Mouse (Mus musculus) CH12F3 (cell line): ENCODE data around the gene Clec2g.
"Not testable (repeated sequence)": the region's sequence is repeated elsewhere in the genome, so short reads cannot be mapped to it uniquely, and the experiment has no call there.

Source experiments
- in situ Hi-C: fragments of 300-500 bp; cut with MboI; formaldehyde crosslinking; loops from 2 replicates; pipeline ENCODE4 v1.14.3; 2020; ENCODE audit warnings: low sequenced_read_pairs

The Clec2g gene

GRCm38 (mm10) chr6:128934081-128934480, at the start of gene Clec2g:
Clec2g (plus strand) TSS chr6:128934381.
- in situ Hi-C loops, result not testable (repeated sequence)

GRCm38 (mm10) chr6:128887091-128887790, 46.9 kb upstream of the Clec2g start, which contains the start of gene Clec2i:
Clec2i (plus strand) TSS chr6:128887588.
- in situ Hi-C loops, result not testable (repeated sequence)

GRCm38 (mm10) chr6:128888834-128889233, 45.3 kb upstream of the Clec2g start:
- in situ Hi-C loops, result no loop called here

GRCm38 (mm10) chr6:128890948-128891355, 43.2 kb upstream of the Clec2g start, which contains the start of gene BC035044:
BC035044 (minus strand) TSS chr6:128891126.
- in situ Hi-C loops, result no loop called here

DNA sequence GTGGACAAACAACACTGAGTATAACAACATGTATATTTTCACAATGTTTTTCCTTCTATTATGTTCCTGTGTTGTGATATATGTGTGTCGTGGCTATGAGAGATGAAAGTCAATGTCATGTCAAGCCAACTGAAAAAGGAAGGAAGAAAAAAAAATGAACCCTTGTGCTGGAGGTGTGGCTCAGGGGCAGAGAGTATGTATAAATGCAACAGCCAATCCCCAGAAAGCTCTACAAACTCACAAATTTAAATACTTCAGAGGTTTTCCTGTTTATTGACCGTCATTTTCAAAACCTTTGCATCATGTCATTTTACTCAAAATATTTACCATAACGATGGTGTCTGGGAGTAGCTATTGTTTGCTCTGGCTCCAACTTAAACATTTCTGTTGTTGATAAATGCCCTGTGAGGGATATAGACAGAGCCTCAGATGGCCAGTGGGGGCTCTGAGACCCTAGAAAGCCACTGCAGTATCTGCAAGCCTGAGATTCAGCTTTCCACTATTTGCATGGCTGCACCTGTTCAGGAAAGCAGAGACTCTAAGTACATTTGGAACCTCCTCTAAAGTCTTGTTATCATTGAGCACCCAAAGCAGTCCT, 38.7 kb upstream of the Clec2g start:
- in situ Hi-C loops, result no loop called here

DNA sequence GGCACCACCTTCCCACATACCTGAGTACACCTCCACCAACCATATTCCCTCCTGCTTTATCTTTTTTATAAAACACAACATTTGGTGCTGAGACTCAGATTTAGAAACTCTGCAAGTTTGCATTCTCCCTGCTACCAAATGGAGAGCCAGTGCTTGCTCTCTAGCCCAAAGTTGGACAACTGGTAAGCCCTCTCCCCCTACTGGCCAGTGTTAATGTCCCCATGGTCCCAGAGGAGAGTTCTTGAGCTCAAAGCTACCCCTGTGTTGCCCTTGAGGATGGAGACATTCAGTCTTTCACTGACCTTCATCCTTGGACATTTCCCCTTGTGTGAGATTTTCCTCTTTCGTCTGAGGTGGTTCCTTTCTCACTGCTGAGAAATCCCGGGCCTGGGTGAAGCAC, 34.1 kb upstream of the Clec2g start:
- in situ Hi-C loops, result no loop called here

DNA sequence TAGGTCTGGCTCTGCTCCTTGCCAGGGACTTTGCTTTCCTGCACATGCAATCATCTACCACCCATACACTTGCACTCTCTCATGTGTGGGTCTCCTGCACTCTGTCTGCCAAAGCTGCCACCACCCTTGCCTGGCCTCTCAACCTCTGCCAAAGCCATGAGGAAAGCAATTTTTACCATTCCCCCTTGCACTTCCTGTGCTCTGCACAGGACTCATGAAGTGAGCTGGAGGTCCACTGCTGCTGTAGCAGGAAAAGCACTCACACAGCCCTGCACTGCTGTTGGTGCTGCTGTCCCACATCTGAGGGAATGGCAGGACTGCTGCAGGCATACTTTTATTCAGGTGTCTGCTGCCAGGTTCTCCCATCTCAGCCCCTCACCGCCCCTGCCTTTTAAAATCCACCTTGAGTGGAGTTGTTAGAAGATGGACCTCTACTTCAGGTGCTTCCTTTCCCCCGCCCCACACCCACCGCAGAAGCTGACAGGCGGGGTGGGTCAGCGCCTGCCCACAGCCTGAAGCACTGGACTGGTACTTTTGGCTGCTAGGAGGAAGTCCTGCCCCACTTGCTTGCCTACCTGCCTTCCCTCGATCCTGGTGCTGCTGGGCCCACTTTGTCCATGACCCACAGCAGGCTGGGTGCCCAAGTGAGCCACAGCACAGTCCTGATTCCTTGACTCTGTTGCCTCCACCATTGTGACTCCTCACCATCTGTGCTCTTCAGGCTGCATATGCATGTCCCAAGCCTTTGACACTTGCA, 33.2 kb upstream of the Clec2g start:
- in situ Hi-C loops, result not testable (repeated sequence)

- in situ Hi-C loops, result no loop called here
Observed at GRCm38 (mm10) chr6:128913598-128914254, 20.5 kb upstream of the Clec2g start.

GRCm38 (mm10) chr6:128917322-128917721, 16.9 kb upstream of the Clec2g start:
- in situ Hi-C loops, result no loop called here

GRCm38 (mm10) chr6:128933050-128933449, 1.1 kb upstream of the Clec2g start:
- in situ Hi-C loops, result no loop called here

- in situ Hi-C loops, result not testable (repeated sequence)
Observed at GRCm38 (mm10) chr6:128935889-128936665, 1.9 kb downstream of the Clec2g start.

DNA sequence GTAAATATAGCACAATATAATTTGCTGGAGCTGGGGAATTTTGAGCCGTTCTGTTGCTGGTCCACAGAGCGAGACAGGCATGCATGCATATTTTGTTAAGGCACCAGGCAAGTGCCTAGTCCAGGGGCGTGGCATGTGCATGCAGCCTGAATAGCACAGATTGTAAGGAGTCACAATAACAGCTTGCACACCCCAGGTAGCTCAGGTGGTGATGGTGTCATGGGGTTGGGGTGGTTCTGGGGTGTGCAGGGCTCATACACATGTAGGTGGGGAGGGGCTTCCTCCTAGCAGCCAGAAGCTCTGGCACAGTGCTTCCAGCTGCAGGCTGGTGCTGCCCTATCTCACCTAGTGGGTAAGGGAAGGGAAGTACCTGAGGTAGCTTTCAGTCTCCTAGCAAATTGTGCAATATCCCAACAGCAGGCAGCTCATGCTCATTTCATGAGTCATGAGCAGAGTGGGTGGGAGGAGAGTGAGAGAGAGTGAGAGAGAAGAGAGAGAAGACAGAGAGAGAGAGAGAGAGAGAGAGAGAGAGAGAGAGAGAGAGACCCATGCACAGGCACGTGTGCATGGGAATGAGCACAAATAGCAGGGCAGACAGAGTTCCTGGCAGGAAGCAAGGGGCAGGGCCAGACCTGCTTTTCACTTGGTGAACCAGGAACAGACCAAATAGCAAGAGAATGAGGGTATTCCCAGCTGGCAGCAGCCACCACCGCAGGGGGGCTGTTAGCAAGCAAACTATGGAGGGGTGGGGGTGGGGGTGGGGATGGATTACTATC, 7.7 kb downstream of the Clec2g start:
- in situ Hi-C loops, result no loop called here

DNA sequence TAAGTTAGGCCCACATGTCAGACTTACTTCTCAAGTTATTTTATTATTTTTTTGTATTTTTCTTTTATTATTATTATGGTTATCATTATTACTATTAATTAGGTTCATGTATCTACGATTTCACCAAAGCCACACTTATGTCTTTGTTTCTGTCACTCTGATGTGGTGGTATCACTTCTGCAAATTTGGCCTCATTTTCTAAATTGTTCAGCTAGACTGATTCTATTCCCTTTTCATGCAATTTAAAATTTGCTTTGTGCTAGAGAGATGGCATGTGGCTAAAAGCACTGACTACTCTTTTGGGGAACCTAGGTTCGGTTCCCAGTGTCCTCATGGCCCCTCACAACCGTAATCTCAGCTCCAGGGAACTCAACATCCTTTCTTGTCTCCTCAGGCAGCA, 11.4 kb downstream of the Clec2g start:
- in situ Hi-C loops, result no loop called here

- in situ Hi-C loops, result no loop called here
Observed at GRCm38 (mm10) chr6:128961110-128961509, 26.9 kb downstream of the Clec2g start.

GRCm38 (mm10) chr6:128962108-128962507, 27.9 kb downstream of the Clec2g start:
- in situ Hi-C loops, result not testable (repeated sequence)

DNA sequence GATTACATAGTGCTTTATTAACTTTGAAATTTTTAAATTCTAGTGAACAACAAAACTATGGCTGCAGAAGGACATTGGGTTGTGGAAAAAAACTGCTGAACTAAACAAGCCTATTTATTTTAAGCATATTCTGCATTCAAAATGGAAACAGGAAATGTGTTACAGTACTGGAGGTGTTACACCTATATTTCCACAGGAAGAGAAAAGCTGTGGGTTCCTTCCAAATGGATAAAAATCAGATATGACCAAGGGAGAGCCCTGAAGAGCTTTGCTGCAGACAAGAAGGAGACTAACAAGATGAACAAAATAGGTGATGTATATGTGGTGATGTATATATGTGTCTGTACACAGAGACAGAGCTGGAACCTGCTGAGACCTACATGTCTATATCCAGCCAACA, 30.3 kb downstream of the Clec2g start:
- in situ Hi-C loops, result no loop called here

- in situ Hi-C loops, result no loop called here
Observed at GRCm38 (mm10) chr6:128968463-128968862, 34.3 kb downstream of the Clec2g start.

DNA sequence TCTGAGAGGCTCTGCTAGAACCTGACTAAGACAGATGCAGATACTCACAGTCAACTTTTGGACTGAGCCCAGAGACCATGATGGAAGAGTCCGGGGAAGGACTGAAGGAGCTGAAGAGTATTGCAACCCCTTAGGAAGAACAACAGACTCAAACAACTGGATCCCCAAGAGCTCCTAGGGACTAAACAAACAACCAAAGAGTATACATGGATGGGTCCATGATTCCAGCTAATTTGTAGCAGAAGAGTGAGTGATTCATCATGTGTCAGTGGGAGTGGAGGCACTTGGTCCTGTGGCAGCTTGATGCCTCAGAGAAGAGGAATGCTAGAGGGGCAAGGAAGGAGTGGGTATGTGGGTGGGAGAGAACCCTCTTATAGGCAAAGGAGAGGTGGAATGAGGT, 35.6 kb downstream of the Clec2g start:
- in situ Hi-C loops, result no loop called here

DNA sequence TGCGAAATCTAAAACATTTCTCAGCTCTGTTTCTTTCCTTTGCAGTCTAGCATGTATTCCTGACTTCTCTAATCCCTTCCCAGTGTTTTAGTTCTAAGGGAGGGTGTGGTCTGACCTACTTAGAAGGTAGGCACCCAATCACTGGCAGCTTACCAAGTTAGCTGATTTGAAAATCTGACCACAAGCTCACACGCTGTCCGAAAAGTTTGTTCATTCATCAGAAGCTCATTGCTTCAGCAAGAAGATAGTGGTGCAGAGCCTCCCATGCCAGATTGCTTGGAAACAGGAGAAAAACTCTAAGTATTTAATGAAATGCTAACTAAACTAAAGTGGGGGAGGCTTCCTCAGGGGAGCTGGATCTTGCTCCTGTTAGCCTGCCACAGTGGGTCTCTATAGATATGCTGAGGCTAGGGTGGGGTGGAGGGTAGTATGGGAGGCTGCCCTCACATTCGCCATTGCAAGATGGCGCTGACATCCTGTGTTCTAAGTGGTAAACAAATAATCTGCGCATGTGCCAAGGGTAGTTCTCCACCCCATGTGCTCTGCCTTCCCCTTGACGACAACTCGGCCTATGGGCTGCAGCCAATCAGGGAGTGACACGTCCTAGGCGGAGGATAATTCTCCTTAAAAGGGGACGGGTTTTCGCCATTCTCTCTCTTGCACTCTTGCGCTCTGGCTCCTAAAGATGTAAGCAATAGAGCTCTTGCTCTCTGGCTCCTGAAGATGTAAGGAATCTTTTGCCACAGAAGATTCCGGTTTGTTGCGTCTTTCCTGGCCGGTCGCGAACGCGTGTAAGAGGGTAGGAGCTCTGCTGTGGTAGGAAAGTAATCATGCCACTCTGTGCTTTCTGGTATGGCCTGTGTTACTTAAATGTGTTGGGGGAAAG, 36.6 kb downstream of the Clec2g start:
- in situ Hi-C loops, result not testable (repeated sequence)
